Mouse (Mus musculus) heart, embryonic 11.5 days (tissue): ENCODE results near the gene 5330417C22Rik. TPM values are rescaled to one million over a fixed set of nuclear protein-coding genes. Genes with fewer than 3 reads are reported as not detected.

Experiments used
- ATAC-seq: fragments of 200-750 bp; cut with Nextera tagmentation; replicated peaks from 2 replicates; pipeline ENCODE4 v1.8.0; 2017; ENCODE audit warnings: moderate library complexity; ENCODE audit not compliant: insufficient number of reproducible peaks, low FRiP score, low TSS enrichment
- H3K27ac ChIP-seq: fragments of 300-500 bp; sonication (generic); 2 replicates; pipeline ENCODE4 v1.5.1; 2014; ENCODE audit warnings: mild to moderate bottlenecking, low read depth, low read length
- H3K27me3 ChIP-seq: fragments of 300-500 bp; sonication (generic); 2 replicates; pipeline ENCODE4 v1.6.1; 2014; ENCODE audit warnings: mild to moderate bottlenecking, low read length, mixed read lengths; ENCODE audit not compliant: control insufficient read depth, insufficient read depth
- H3K36me3 ChIP-seq: fragments of 300-500 bp; sonication (generic); 2 replicates; pipeline ENCODE4 v1.6.1; 2014; ENCODE audit warnings: mild to moderate bottlenecking, low read length, moderate library complexity, mixed read lengths; ENCODE audit not compliant: control insufficient read depth, insufficient read depth
- H3K4me1 ChIP-seq: fragments of 300-500 bp; sonication (generic); 2 replicates; pipeline ENCODE4 v1.6.1; 2014; ENCODE audit warnings: low read length; ENCODE audit not compliant: control insufficient read depth, insufficient read depth
- H3K4me2 ChIP-seq: fragments of 300-500 bp; sonication (generic); 2 replicates; pipeline ENCODE4 v1.6.1; 2014; ENCODE audit warnings: mild to moderate bottlenecking, moderate library complexity
- H3K4me3 ChIP-seq: fragments of 300-500 bp; sonication (generic); 2 replicates; pipeline ENCODE4 v1.5.1; 2014; ENCODE audit warnings: low read depth, low read length
- H3K9ac ChIP-seq: fragments of 300-500 bp; sonication (generic); 2 replicates; pipeline ENCODE4 v1.6.1; 2014; ENCODE audit warnings: mild to moderate bottlenecking, low read depth, low read length, moderate library complexity
- H3K9me3 ChIP-seq: fragments of 300-500 bp; sonication (generic); replicated peaks from 2 replicates; pipeline ENCODE4 v1.6.1; 2016; ENCODE audit warnings: low read length; ENCODE audit not compliant: control insufficient read depth
- WGBS: fragments of 180-500 bp; shearing (Covaris S2); extraction: QIAGEN DNeasy Blood & Tissue Kit; methylation state at CpG from one replicate; pipeline ENCODE4 v1.1.7; 2014; ENCODE audit not compliant: insufficient replicate concordance; 5-methylcytosine and 5-hydroxymethylcytosine counted together
- polyA plus RNA-seq: library from polyadenylated mRNA; unstranded; fragments of >200 nt; fragmentation: Nextera tagmentation; extraction: Ambion mirVana; gene quantifications from 2 replicates; pipeline ENCODE4 v1.2.1, GENCODE M21; 2014

Gene 5330417C22Rik
- polyA plus RNA-seq, 1 experiment from 2014 or later = 0.59 TPM

- Histone ChIP-seq H3K27ac (no peak overlapping the region), H3K4me2 (no peak overlapping the region)
- no peak for ATAC-seq
Measured at GRCm38 (mm10) chr3:108435701-108436379, 100.5 kb downstream of the 5330417C22Rik start.

DNA sequence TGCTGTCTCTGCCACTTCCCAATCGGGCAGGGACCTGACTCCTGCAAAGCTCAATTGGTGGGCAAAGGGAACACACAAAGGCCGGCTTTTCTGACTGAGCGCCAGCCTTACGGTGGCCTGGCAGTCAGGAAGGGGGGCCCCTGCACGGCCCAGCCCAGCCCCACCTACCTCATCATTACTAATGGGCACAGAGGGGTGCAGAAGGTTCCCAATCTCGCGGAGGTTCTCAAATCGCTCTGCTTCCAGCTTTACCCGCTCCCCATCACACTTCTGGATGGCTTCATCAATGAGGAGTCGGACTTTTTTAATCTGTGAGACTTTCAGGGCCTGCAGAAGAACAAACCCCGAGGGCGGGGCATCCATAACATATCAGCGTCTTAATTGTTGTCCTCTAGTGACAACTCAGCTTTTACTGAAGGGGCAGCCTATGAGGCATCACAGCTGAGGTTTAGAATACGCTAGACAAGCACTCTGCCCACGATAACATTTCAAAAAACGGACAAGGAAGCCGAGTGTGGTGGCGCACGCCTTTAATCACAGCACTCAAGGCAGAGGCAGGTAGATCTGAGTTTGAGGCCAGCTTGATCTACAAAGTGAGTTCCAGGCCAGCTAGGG is 102.3 kb downstream of the 5330417C22Rik start:
- no peaks in the 10 kb centered on the region for H3K9me3 ChIP-seq
- no peaks in the 10 kb centered on the region for H3K27me3 ChIP-seq
- H3K4me3 ChIP-seq = no peak overlapping the region
- H3K9ac ChIP-seq = no peak overlapping the region
- WGBS = 57% methylated on average over 19 of the region's 19 CpGs
- no peak for ATAC-seq
- no peak overlapping the region for H3K27ac ChIP-seq
- H3K36me3 ChIP-seq = peaks cover 29% of the 10 kb centered on the region
- H3K4me2 ChIP-seq = no peak overlapping the region
- no peaks in the 10 kb centered on the region for H3K4me1 ChIP-seq

More at GRCm38 (mm10) chr3:108435701-108436379, 100.5 kb downstream of the 5330417C22Rik start:
- no peak overlapping the region for H3K4me3 ChIP-seq
- no peaks in the 10 kb centered on the region for H3K9me3 ChIP-seq
- H3K27me3 ChIP-seq = no peaks in the 10 kb centered on the region
- 76% methylated on average over 17 of the region's 17 CpGs for WGBS
- H3K4me1 ChIP-seq = no peaks in the 10 kb centered on the region
- H3K9ac ChIP-seq = no peak overlapping the region
- peaks cover 29% of the 10 kb centered on the region for H3K36me3 ChIP-seq

DNA sequence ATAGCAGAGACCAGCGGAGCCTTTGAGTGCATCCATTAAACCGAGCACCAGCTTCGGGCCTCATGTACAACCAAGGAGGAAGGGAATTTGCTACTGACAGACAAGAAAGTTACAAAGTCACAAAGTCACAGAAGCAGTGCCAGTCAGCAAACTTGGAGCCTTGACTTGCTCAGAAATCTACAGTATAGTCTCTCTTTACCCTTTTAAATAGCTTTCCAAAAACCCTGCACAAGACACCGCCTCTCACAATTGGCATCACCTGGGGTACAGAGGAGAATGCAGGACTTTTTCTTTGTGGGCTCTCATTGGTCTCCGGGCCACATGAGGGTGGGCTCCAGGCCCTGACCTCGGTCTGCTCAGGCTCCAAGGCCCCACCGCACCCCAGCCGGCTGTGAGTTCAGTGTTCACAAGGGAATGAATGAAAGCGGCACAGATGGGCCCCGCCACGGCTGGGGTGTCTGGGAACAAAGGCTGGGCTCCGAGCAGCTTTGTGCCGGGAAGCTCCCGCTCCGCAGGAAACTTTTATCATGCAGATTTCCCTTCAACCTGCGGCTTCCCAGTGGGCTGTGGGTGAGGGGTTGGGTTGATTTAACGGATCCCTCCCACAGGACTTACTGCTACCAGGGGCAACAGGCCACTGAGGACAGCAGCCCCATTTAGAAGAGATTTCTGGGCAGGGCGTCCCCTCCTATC is 103.0 kb downstream of the 5330417C22Rik start:
- H3K27me3 ChIP-seq = no peaks in the 10 kb centered on the region
- no peak overlapping the region for H3K4me3 ChIP-seq
- no peaks in the 10 kb centered on the region for H3K4me1 ChIP-seq
- H3K27ac ChIP-seq = no peak overlapping the region
- no peak overlapping the region for H3K9ac ChIP-seq
- H3K36me3 ChIP-seq = peaks cover 33% of the 10 kb centered on the region
- no peak overlapping the region for H3K4me2 ChIP-seq
- WGBS = 51% methylated on average over 18 of the region's 18 CpGs
- ATAC-seq = no peak
- no peaks in the 10 kb centered on the region for H3K9me3 ChIP-seq

GRCm38 (mm10) chr3:108432542-108433187 is 103.7 kb downstream of the 5330417C22Rik start:
- no peaks in the 10 kb centered on the region for H3K4me1 ChIP-seq
- ATAC-seq = no peak
- WGBS = 90% methylated on average over 13 of the region's 13 CpGs

GRCm38 (mm10) chr3:108425624-108426018 is 110.7 kb downstream of the 5330417C22Rik start:
- ATAC-seq = no peak
- no peaks in the 10 kb centered on the region for H3K27me3 ChIP-seq
- 85% methylated on average over 6 of the region's 6 CpGs for WGBS
- H3K9me3 ChIP-seq = no peaks in the 10 kb centered on the region
- H3K4me2 ChIP-seq = no peak overlapping the region
- H3K4me1 ChIP-seq = peaks cover 9% of the 10 kb centered on the region
- no peak overlapping the region for H3K9ac ChIP-seq
- H3K27ac ChIP-seq = no peak overlapping the region
- H3K36me3 ChIP-seq = peaks cover 23% of the 10 kb centered on the region
- no peak overlapping the region for H3K4me3 ChIP-seq

More at GRCm38 (mm10) chr3:108432542-108433187, 103.7 kb downstream of the 5330417C22Rik start:
- no peak overlapping the region for H3K4me3 ChIP-seq
- no peak overlapping the region for H3K4me2 ChIP-seq
- no peaks in the 10 kb centered on the region for H3K9me3 ChIP-seq
- no peak overlapping the region for H3K27ac ChIP-seq
- no peaks in the 10 kb centered on the region for H3K27me3 ChIP-seq
- H3K36me3 ChIP-seq = peaks cover 36% of the 10 kb centered on the region
- H3K9ac ChIP-seq = no peak overlapping the region

DNA sequence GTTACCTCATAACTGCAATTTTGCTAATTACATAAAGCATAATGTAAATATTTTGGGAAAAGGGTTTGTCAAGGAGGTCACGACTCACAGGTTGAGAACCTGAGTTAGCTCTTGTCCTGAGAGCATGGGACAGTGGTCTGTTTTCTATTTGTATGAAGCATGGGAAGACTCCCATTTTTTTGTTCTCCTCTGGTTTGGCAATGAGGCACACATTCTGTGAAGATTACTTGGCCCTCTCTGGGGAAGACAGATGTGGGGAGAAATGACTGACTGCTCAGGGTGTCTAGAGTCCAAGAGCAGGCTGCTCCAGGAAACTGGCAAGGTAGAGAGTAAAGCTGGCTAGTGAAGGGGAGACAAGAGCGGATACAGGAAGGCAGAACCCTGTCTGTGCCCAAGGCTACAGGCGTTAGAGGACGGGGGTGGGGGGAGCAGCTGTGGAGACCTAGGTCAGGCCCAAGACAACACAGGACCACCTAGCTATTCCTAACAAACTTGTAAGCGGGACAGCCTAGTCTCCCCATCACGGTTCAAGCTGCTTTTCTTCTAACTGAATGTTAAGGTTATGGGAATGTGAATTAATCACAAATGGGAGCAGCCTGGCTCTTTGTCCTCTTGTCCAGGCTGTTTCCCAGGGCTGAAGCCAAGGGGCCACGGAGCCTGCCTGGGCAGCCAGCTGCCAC is 111.3 kb downstream of the 5330417C22Rik start:
- Histone ChIP-seq H3K36me3 (peaks cover 23% of the 10 kb centered on the region), H3K4me1 (peaks cover 9% of the 10 kb centered on the region), H3K4me2 (no peak overlapping the region), H3K27me3 (no peaks in the 10 kb centered on the region), H3K4me3 (no peak overlapping the region), H3K9me3 (no peaks in the 10 kb centered on the region), H3K27ac (no peak overlapping the region), H3K9ac (no peak overlapping the region)
- ATAC-seq = no peak
- WGBS = 82% methylated on average over 7 of the region's 7 CpGs

DNA sequence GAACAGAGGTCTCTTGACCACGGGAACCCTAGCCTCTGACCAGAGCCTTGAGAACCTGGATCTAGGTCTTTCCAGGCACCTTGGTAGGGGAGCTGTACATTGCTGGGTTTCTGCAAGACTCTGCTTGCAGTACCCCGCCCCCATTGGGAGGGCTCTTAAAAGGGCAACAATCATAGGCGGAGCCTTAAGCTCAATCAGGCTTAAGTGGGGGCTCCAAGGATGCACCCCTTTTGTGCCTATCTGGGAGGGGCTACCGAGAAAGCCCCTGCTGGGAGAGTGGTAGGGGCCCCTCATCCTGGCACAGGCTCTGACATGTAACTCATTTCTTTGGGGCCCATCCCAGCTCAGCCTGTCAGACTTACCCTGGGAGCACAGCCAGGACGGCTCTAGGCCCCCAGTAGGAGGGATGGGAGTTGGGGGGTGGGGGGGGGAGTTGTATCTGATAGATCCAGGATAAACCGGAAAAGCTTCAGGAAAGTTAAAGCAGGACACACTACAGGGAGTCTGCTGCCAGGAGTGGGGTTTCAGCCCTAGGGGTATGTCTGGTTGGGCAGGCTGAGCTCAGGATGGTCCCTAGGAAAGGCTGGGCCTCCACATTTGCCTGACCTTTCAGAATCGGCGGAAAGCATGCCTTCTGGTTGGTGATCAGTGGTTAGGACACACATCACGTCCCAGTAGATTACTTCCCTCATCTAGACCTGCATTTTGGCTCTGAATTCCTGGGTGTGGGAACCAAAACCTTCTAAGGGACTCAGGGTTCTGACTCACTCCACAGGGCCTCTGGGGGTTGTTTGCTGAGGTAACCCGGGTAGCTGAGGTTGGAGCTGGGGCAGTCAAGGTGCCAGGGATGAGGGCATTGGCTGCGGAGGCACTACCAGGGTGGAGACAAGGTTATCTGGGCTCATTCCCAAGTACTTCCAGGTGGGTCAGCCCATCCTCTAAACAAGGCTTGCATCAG is 112.2 kb downstream of the 5330417C22Rik start:
- peak; percentile 55; the same call in 1 of the 2 replicates for ATAC-seq
- Histone ChIP-seq H3K4me3 (no peak overlapping the region), H3K9ac (peak overlapping the region; percentile 23; the same call in 1 of the 2 replicates), H3K27ac (no peak overlapping the region), H3K9me3 (no peaks in the 10 kb centered on the region), H3K27me3 (0 out of 2 replicates have a peak, but pooled peaks cover 3% of the 10 kb centered on the region), H3K36me3 (peaks cover 23% of the 10 kb centered on the region), H3K4me2 (peak overlapping the region; percentile 55), H3K4me1 (peaks cover 9% of the 10 kb centered on the region)
- 21% methylated on average over 11 of the region's 11 CpGs for WGBS
